Mouse (Mus musculus) forebrain, embryonic 10.5 days (tissue): ENCODE data around the gene Lmo7. TPM values are rescaled to one million over a fixed set of nuclear protein-coding genes. Genes with fewer than 3 reads are reported as not detected.

ENCODE experiments used
- DNase-seq: peaks from one replicate; pipeline ENCODE4 v3.0.0-alpha.2; 2017; ENCODE audit warnings: low spot score; ENCODE audit errors: extremely low spot score
- H3K27ac ChIP-seq: fragments of 300-500 bp; sonication (generic); 2 replicates; pipeline ENCODE4 v1.5.1; 2016; ENCODE audit warnings: mild to moderate bottlenecking
- H3K27me3 ChIP-seq: fragments of 300-500 bp; sonication (generic); 2 replicates; pipeline ENCODE4 v1.6.1; 2016; ENCODE audit warnings: mild to moderate bottlenecking; ENCODE audit not compliant: poor library complexity, severe bottlenecking
- H3K36me3 ChIP-seq: fragments of 300-500 bp; sonication (generic); replicated peaks from 2 replicates; pipeline ENCODE4 v1.6.1; 2016; ENCODE audit warnings: mild to moderate bottlenecking, moderate library complexity
- H3K4me1 ChIP-seq: fragments of 300-500 bp; sonication (generic); 2 replicates; pipeline ENCODE4 v1.6.1; 2016
- H3K4me3 ChIP-seq: fragments of 300-500 bp; sonication (generic); 2 replicates; pipeline ENCODE4 v1.5.1; 2016; ENCODE audit warnings: mild to moderate bottlenecking, moderate library complexity
- H3K9me3 ChIP-seq: fragments of 300-500 bp; sonication (generic); 2 replicates; pipeline ENCODE4 v1.6.1; 2016; ENCODE audit warnings: mild to moderate bottlenecking, moderate library complexity
- WGBS: fragments of 180-500 bp; shearing (Covaris S2); methylation state at CpG from one replicate; pipeline ENCODE4 v1.1.7; 2016; 5-methylcytosine and 5-hydroxymethylcytosine counted together
- polyA plus RNA-seq: library from polyadenylated mRNA; unstranded; fragments of >200 nt; fragmentation: Nextera tagmentation; extraction: Ambion mirVana; gene quantifications from 2 replicates; pipeline ENCODE4 v1.2.1, GENCODE M21; 2016

The Lmo7 gene
- polyA plus RNA-seq, 1 experiment from 2014 or later, result 1.7 TPM

DNA sequence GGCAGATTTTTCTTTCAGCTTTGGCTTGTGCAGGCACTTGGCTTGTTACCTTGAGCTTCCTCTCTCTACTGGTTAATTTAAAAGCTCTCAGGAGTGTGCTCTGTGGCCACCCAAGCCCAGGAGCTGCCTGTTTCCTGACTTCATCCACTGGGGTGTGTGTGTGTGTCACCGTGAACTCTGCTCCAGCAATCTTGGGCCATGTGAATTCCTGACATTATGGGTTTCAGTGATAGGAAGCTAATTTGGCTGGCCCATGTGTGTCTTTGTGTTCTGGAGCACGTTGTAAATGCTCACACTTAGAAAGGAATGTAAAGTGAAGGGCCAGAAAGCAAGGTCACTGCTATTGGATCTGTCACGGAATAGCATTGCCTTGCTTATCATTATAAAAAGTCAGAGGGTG is 143.1 kb downstream of the Lmo7 start:
- Histone ChIP-seq H3K27me3 (no peaks in the 10 kb centered on the region), H3K4me3 (no peak overlapping the region), H3K27ac (no peak overlapping the region), H3K4me1 (0 out of 2 replicates have a peak, but pooled peaks cover 6% of the 10 kb centered on the region), H3K36me3 (no peaks in the 10 kb centered on the region), H3K9me3 (no peaks in the 10 kb centered on the region)
- no peak for DNase-seq
- 86% methylated on average over 3 of the region's 3 CpGs for WGBS

DNA sequence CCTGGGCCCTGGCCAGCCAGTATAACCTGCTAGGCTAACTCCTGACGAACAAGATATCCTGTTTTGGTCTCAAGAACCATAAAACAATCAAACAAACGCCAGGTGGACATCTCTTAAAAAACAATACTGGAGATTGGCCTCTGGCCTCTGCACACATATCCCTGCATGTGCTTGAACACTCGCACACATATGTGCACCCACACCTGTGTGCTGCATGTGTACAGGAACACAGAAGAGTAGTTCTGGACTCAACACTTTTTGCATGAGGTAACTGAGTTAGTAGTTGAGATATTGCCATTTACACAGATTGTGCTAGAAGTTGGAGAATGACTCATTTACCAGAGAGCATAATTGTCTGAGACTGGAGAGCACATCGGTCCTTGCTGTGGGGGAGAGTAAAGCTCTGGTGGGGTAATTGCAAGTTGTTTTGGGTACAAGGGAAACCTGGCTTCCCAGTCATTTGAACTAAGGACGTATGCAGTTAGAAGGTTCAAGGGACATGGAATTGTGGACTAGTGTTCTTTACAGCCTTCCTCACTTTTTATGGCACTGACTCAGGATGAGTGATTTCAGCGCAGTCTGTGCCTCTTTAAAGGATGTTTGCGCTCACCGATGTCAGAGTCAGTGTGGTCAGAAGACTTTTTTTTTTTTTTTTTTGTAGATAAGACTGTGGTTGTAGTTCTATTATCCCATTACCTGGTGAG is 148.7 kb downstream of the Lmo7 start:
- WGBS, result 84% methylated on average over 8 of the region's 8 CpGs
- no peaks in the 10 kb centered on the region for H3K4me1 ChIP-seq
- H3K36me3 ChIP-seq, result no peaks in the 10 kb centered on the region
- no peak for DNase-seq
- H3K9me3 ChIP-seq, result no peaks in the 10 kb centered on the region
- no peak overlapping the region for H3K4me3 ChIP-seq
- no peaks in the 10 kb centered on the region for H3K27me3 ChIP-seq
- H3K27ac ChIP-seq, result no peak overlapping the region

GRCm38 (mm10) chr14:101879050-101879694 is 149.4 kb downstream of the Lmo7 start:
- H3K36me3 ChIP-seq, result no peaks in the 10 kb centered on the region
- no peak for DNase-seq

GRCm38 (mm10) chr14:101882966-101883365 is 153.2 kb downstream of the Lmo7 start:
- H3K27ac ChIP-seq, result no peak overlapping the region
- H3K9me3 ChIP-seq, result no peaks in the 10 kb centered on the region
- 53% methylated on average over 5 of the region's 5 CpGs for WGBS
- H3K4me3 ChIP-seq, result no peak overlapping the region
- no peaks in the 10 kb centered on the region for H3K27me3 ChIP-seq
- no peak for DNase-seq
- H3K4me1 ChIP-seq, result no peaks in the 10 kb centered on the region
- no peaks in the 10 kb centered on the region for H3K36me3 ChIP-seq

More at GRCm38 (mm10) chr14:101879050-101879694, 149.4 kb downstream of the Lmo7 start:
- WGBS, result 52% methylated on average over 7 of the region's 7 CpGs
- Histone ChIP-seq H3K27me3 (no peaks in the 10 kb centered on the region), H3K4me3 (no peak overlapping the region), H3K9me3 (no peaks in the 10 kb centered on the region), H3K27ac (no peak overlapping the region), H3K4me1 (no peaks in the 10 kb centered on the region)

DNA sequence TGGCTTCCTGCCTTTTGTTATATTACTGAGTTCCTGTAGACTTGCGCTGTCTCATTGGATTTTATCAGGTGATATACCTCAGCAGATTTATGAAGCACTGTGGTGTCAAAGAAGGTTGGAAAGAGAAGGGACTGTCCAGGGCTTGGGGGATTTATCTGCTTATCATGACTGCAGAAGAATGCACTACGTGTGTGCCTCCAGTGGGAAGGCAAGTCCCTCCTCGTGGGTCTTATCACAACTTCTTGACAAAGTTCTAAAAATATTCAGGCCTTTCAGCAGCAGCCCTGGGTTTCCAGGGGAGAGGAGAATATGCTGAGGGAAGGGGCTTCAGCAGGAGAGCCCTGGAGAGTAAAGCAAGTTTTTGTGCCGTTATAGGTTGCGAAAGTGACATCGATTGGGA is 154.0 kb downstream of the Lmo7 start:
- DNase-seq, result no peak
- H3K36me3 ChIP-seq, result no peaks in the 10 kb centered on the region
- no peaks in the 10 kb centered on the region for H3K4me1 ChIP-seq
- H3K27me3 ChIP-seq, result no peaks in the 10 kb centered on the region
- H3K9me3 ChIP-seq, result no peaks in the 10 kb centered on the region
- H3K4me3 ChIP-seq, result no peak overlapping the region
- no peak overlapping the region for H3K27ac ChIP-seq
- WGBS, result 93% methylated on average over 6 of the region's 6 CpGs

DNA sequence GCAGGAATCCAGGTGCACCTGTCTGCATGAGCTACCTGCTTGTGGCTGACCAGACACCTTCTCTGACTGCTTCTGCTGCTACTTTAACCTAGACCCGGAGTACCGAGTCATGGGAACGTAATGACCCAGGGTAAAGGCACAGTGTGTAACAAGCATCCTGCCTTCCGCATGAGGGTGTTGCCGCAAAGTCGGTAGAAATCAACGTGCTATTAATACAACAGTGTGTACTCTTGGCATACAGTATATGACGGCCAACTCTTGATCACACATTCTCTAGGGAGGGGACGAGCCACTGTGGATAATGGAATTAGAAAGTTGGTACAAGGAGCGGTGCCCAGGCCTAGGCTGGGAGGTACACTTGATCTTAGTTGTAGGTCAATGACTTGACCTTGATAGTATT is 156.6 kb downstream of the Lmo7 start:
- Histone ChIP-seq H3K36me3 (no peaks in the 10 kb centered on the region), H3K27ac (no peak overlapping the region), H3K4me3 (no peak overlapping the region), H3K9me3 (no peaks in the 10 kb centered on the region), H3K4me1 (no peaks in the 10 kb centered on the region), H3K27me3 (no peaks in the 10 kb centered on the region)
- no peak for DNase-seq
- WGBS, result 96% methylated on average over 10 of the region's 10 CpGs

DNA sequence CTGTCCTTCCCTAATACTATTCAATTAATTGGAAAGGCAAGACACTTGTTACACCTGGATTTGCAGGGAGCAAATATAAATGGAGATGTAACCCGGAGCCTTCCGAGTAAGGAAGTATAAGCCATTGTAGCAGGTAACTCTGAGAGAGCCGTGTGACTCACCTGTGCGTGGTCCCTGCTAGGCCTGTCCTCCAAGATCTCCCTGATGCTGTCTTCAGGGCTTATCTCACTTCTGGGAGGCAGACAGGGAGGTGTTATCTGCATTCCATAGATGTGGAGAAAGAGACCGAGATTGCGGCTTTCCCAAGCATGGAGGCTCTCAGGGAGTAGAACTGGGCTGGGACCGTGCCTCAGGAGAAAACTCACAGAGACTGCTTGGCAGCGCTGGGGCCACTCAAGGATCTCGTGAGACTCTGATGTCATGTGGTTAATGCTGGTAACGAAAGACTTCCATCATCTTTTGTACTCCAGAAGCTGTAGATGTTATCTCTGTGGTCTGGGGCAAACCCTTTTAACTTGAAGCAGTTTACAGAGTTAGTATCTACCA is 162.2 kb downstream of the Lmo7 start:
- H3K9me3 ChIP-seq, result no peaks in the 10 kb centered on the region
- no peaks in the 10 kb centered on the region for H3K36me3 ChIP-seq
- H3K4me1 ChIP-seq, result no peaks in the 10 kb centered on the region
- no peak overlapping the region for H3K27ac ChIP-seq
- 90% methylated on average over 10 of the region's 10 CpGs for WGBS
- DNase-seq, result no peak
- H3K4me3 ChIP-seq, result no peak overlapping the region
- no peaks in the 10 kb centered on the region for H3K27me3 ChIP-seq

DNA sequence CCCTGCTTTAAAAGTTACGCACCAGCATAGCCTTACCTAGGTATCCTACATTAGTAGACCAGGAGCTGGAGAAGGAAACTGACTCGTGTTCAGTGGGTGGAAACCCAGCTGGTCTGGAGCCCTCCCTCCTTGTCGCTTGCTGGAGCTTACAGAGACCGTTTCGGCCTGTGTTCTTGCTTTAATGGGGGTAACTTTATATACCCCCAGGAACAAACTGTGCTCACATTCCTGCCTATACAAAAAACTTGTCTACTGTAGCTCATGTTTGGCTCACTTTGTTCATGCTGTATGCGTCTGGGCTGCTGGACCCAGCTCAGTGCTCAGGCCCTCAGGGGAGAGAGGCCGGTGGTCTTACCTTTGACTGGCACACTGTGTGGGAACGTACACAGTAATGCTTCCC is 162.7 kb downstream of the Lmo7 start:
- Histone ChIP-seq H3K27ac (no peak overlapping the region), H3K36me3 (no peaks in the 10 kb centered on the region), H3K4me3 (no peak overlapping the region), H3K27me3 (no peaks in the 10 kb centered on the region), H3K9me3 (no peaks in the 10 kb centered on the region), H3K4me1 (no peaks in the 10 kb centered on the region)
- DNase-seq, result no peak
- WGBS, result 90% methylated on average over 8 of the region's 8 CpGs

- Histone ChIP-seq H3K4me3 (no peak overlapping the region), H3K36me3 (no peaks in the 10 kb centered on the region), H3K4me1 (no peaks in the 10 kb centered on the region), H3K27me3 (no peaks in the 10 kb centered on the region), H3K9me3 (no peaks in the 10 kb centered on the region), H3K27ac (no peak overlapping the region)
- no peak for DNase-seq
- WGBS, result 93% methylated on average over 6 of the region's 6 CpGs
These were observed 163.5 kb downstream of the Lmo7 start for GRCm38 (mm10) chr14:101893215-101893614.

DNA sequence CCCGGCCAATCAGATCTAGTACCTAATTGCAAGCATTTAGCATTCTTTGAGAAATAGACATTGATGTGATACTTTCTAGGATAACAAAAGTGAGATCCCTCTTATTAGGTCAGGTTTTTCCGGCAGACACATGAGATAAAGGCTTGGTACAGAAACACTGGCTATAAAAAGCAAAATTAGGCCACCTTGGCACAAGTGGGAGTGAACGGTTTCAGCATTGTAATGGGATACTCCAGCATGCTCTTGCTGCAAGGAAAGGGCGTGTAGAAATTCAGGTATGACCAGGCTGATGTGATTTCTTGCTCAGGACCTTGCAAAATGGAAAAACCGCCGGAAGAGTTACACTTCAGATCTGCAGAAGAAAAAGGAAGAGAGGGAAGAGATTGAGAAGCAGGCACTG is 168.5 kb downstream of the Lmo7 start:
- H3K27ac ChIP-seq, result no peak overlapping the region
- no peak for DNase-seq
- 88% methylated on average over 6 of the region's 6 CpGs for WGBS
- H3K9me3 ChIP-seq, result no peaks in the 10 kb centered on the region; the same call in 1 of the 2 replicates
- H3K4me3 ChIP-seq, result no peak overlapping the region
- no peaks in the 10 kb centered on the region for H3K36me3 ChIP-seq
- 0 out of 2 replicates have a peak, but pooled peaks cover 3% of the 10 kb centered on the region for H3K4me1 ChIP-seq
- no peaks in the 10 kb centered on the region for H3K27me3 ChIP-seq

DNA sequence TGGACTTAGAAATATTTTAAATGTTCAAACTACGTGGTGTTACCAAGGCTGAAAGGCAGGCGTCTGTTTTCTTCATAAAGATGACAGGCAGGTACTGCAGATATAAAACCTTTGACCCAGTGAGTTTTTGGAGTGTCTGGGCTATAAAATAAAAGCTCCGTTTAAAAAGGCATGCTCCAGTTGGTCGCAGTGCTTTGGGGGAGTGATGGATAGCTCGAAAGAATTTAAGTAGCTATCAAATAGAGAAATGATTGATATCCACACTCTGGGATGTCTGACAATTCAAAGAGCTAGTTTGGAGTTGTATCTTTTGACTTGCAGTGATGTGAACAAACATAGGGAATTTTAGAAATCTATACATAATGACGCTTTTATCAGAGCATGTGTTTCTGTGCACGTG is 171.7 kb downstream of the Lmo7 start:
- no peaks in the 10 kb centered on the region; the same call in 1 of the 2 replicates for H3K9me3 ChIP-seq
- WGBS, result 92% methylated on average over 7 of the region's 7 CpGs
- H3K4me3 ChIP-seq, result no peak overlapping the region
- no peaks in the 10 kb centered on the region for H3K36me3 ChIP-seq
- 0 out of 2 replicates have a peak, but pooled peaks cover 3% of the 10 kb centered on the region for H3K4me1 ChIP-seq
- no peak overlapping the region for H3K27ac ChIP-seq
- H3K27me3 ChIP-seq, result no peaks in the 10 kb centered on the region
- DNase-seq, result no peak

GRCm38 (mm10) chr14:101901976-101902375 is 172.2 kb downstream of the Lmo7 start:
- 89% methylated on average over 7 of the region's 7 CpGs for WGBS
- Histone ChIP-seq H3K27me3 (no peaks in the 10 kb centered on the region), H3K36me3 (no peaks in the 10 kb centered on the region), H3K4me1 (0 out of 2 replicates have a peak, but pooled peaks cover 3% of the 10 kb centered on the region), H3K4me3 (no peak overlapping the region), H3K9me3 (no peaks in the 10 kb centered on the region; the same call in 1 of the 2 replicates), H3K27ac (no peak overlapping the region)
- no peak for DNase-seq

GRCm38 (mm10) chr14:101903722-101904121 is 174.0 kb downstream of the Lmo7 start:
- no peaks in the 10 kb centered on the region for H3K27me3 ChIP-seq
- no peaks in the 10 kb centered on the region for H3K36me3 ChIP-seq
- no peak for DNase-seq
- 0 out of 2 replicates have a peak, but pooled peaks cover 3% of the 10 kb centered on the region for H3K4me1 ChIP-seq
- no peak overlapping the region for H3K27ac ChIP-seq
- H3K4me3 ChIP-seq, result no peak overlapping the region
- no peaks in the 10 kb centered on the region; the same call in 1 of the 2 replicates for H3K9me3 ChIP-seq
- WGBS, result 92% methylated on average over 5 of the region's 5 CpGs
